19 mouse cellular contexts compared by ENCODE assay signal in genomic region chrY:872404-872803, GRCm38 (mm10). TPM values are rescaled to one million over a fixed set of nuclear protein-coding genes. Genes with fewer than 3 reads are reported as not detected.
DNase-seq lines count a peak whose midpoint lies in the region; ATAC-seq and TF ChIP-seq lines count a peak whose summit lies in the region.
"Had no signal": no experiment of that assay in that cellular context is flagged by ENCODE, and none has a peak within 500 bp of the region (broad histone marks: within the 10 kb centered on the region; RNA-seq: fewer than 3 reads in every experiment).

No protein-coding gene starts in this region.

- DNase-seq in kidney, adult 9 months = no peak
- no peak for DNase-seq in forebrain, embryonic 14.5 days (ENCODE audit: low spot score)
- no peak for DNase-seq in hindbrain, postnatal 0 days (ENCODE audit: low spot score)
- no peak for DNase-seq in midbrain, postnatal 0 days (ENCODE audit: low spot score)
- no peak for DNase-seq in layer of hippocampus, adult 2 months (ENCODE audit: low spot score in 2 of 2)
- DNase-seq in gastrocnemius, adult 2 months = no peak
- no peak for DNase-seq in heart, postnatal 4 days
- DNase-seq: cerebellum, adult 11 months had no signal

- TF ChIP-seq CTCF in hindbrain, postnatal 0 days (IDR thresholded peaks at IDR 0.05; ENCODE audit: low read depth) = no peak
- TF ChIP-seq CTCF in midbrain, postnatal 0 days (IDR thresholded peaks at IDR 0.05) = no peak
- TF ChIP-seq CTCF in layer of hippocampus, adult 2 months (conservative IDR thresholded peaks at IDR 0.05) = no peak
- TF ChIP-seq CTCF in gastrocnemius, adult 2 months (IDR thresholded peaks at IDR 0.05) = no peak

- no peaks in the 10 kb centered on the region for H3K9me3 ChIP-seq in kidney, embryonic 14.5 days (ENCODE audit: control insufficient read depth, low read length)
- H3K9me3 ChIP-seq in forebrain, embryonic 14.5 days (replicated peaks; ENCODE audit: control insufficient read depth, low read length) = no peaks in the 10 kb centered on the region
- H3K9me3 ChIP-seq in hindbrain, postnatal 0 days (ENCODE audit: low read length) = no peaks in the 10 kb centered on the region
- H3K9me3 ChIP-seq in midbrain, postnatal 0 days (ENCODE audit: low read length) = no peaks in the 10 kb centered on the region
- H3K9me3 ChIP-seq: intestine, embryonic 15.5 days; limb, embryonic 12.5 days; liver, embryonic 15.5 days had no signal

- H3K4me1 ChIP-seq in kidney, embryonic 14.5 days (ENCODE audit: control insufficient read depth, insufficient read depth, low read length) = no peaks in the 10 kb centered on the region
- H3K4me1 ChIP-seq in forebrain, embryonic 14.5 days (ENCODE audit: control insufficient read depth, insufficient read depth, low read length) = no peaks in the 10 kb centered on the region
- H3K4me1 ChIP-seq in hindbrain, postnatal 0 days (ENCODE audit: insufficient read depth, low read length) = no peaks in the 10 kb centered on the region
- no peaks in the 10 kb centered on the region for H3K4me1 ChIP-seq in midbrain, postnatal 0 days (ENCODE audit: insufficient read depth, low read length)
- H3K4me1 ChIP-seq: intestine, embryonic 15.5 days; limb, embryonic 12.5 days; liver, embryonic 15.5 days had no signal

- intact Hi-C loops in gastrocnemius, adult 2 months (cut with DNase I) = no loop called here

- no peak overlapping the region for H3K4me2 ChIP-seq in kidney, embryonic 14.5 days (replicated peaks; ENCODE audit: low read depth, low read length)
- no peak overlapping the region for H3K4me2 ChIP-seq in forebrain, embryonic 14.5 days (ENCODE audit: low read length)
- H3K4me2 ChIP-seq in hindbrain, postnatal 0 days (ENCODE audit: low read depth, low read length) = no peak overlapping the region
- no peak overlapping the region for H3K4me2 ChIP-seq in midbrain, postnatal 0 days (ENCODE audit: low read depth, low read length, poor library complexity, severe bottlenecking)
- H3K4me2 ChIP-seq: intestine, embryonic 15.5 days; limb, embryonic 12.5 days; liver, embryonic 15.5 days had no signal

- H3K27me3 ChIP-seq in kidney, embryonic 14.5 days (ENCODE audit: control insufficient read depth, insufficient read depth, low read length) = no peaks in the 10 kb centered on the region
- H3K27me3 ChIP-seq in forebrain, embryonic 14.5 days (replicated peaks; ENCODE audit: control insufficient read depth, insufficient read depth, low read length) = no peaks in the 10 kb centered on the region
- no peaks in the 10 kb centered on the region for H3K27me3 ChIP-seq in hindbrain, postnatal 0 days (ENCODE audit: insufficient read depth, low read length)
- no peaks in the 10 kb centered on the region for H3K27me3 ChIP-seq in midbrain, postnatal 0 days (ENCODE audit: insufficient read depth, low read length)
- H3K27me3 ChIP-seq: intestine, embryonic 15.5 days; limb, embryonic 12.5 days; liver, embryonic 15.5 days; Patski had no signal

- ATAC-seq in kidney, embryonic 14.5 days (ENCODE audit: low FRiP score, low TSS enrichment) = 0 out of 2 replicates have a peak, but pooled peaks have one; percentile 39
- peak; percentile 55 for ATAC-seq in forebrain, embryonic 14.5 days
- ATAC-seq in hindbrain, postnatal 0 days = peak; percentile 47; the same call in 1 of the 2 replicates
- no peak for ATAC-seq in midbrain, postnatal 0 days (ENCODE audit: low FRiP score)
- ATAC-seq: intestine, embryonic 15.5 days; Patski had no signal

- H3K36me3 ChIP-seq in kidney, embryonic 14.5 days (ENCODE audit: control insufficient read depth, insufficient read depth, low read length) = no peaks in the 10 kb centered on the region
- H3K36me3 ChIP-seq in forebrain, embryonic 14.5 days (ENCODE audit: control insufficient read depth, insufficient read depth, low read length) = no peaks in the 10 kb centered on the region
- H3K36me3 ChIP-seq in hindbrain, postnatal 0 days (ENCODE audit: insufficient read depth, low read length) = no peaks in the 10 kb centered on the region
- no peaks in the 10 kb centered on the region for H3K36me3 ChIP-seq in midbrain, postnatal 0 days (ENCODE audit: insufficient read depth, low read length)
- H3K36me3 ChIP-seq: intestine, embryonic 15.5 days; limb, embryonic 12.5 days; liver, embryonic 15.5 days had no signal

- H3K4me3 ChIP-seq in kidney, embryonic 14.5 days (ENCODE audit: low read length) = no peak overlapping the region
- H3K4me3 ChIP-seq in forebrain, embryonic 14.5 days (ENCODE audit: low read depth, low read length) = no peak overlapping the region
- H3K4me3 ChIP-seq in hindbrain, postnatal 0 days (ENCODE audit: low read length) = no peak overlapping the region
- no peak overlapping the region for H3K4me3 ChIP-seq in midbrain, postnatal 0 days (ENCODE audit: low read depth, low read length)
- no peak overlapping the region for H3K4me3 ChIP-seq in layer of hippocampus, adult 2 months
- H3K4me3 ChIP-seq in gastrocnemius, adult 2 months = no peak overlapping the region
- H3K4me3 ChIP-seq: intestine, embryonic 15.5 days; limb, embryonic 12.5 days; liver, embryonic 15.5 days had no signal

- no peak overlapping the region for H3K9ac ChIP-seq in kidney, embryonic 14.5 days (ENCODE audit: low read depth, low read length)
- H3K9ac ChIP-seq in forebrain, embryonic 14.5 days (ENCODE audit: low read length) = no peak overlapping the region
- no peak overlapping the region for H3K9ac ChIP-seq in hindbrain, postnatal 0 days (replicated peaks; ENCODE audit: low read length)
- H3K9ac ChIP-seq in midbrain, postnatal 0 days (replicated peaks; ENCODE audit: low read length, poor library complexity, severe bottlenecking) = no peak overlapping the region
- H3K9ac ChIP-seq: intestine, embryonic 15.5 days; limb, embryonic 12.5 days; liver, embryonic 15.5 days had no signal

- H3K27ac ChIP-seq in kidney, embryonic 14.5 days (ENCODE audit: low read depth, low read length) = no peak overlapping the region
- no peak overlapping the region for H3K27ac ChIP-seq in forebrain, embryonic 14.5 days (ENCODE audit: low read depth, low read length)
- no peak overlapping the region; the same call in 1 of the 2 replicates for H3K27ac ChIP-seq in hindbrain, postnatal 0 days
- H3K27ac ChIP-seq in midbrain, postnatal 0 days (ENCODE audit: low read depth, low read length) = peak overlapping the region; percentile 51; the same call in 1 of the 2 replicates
- no peak overlapping the region for H3K27ac ChIP-seq in layer of hippocampus, adult 2 months
- no peak overlapping the region for H3K27ac ChIP-seq in gastrocnemius, adult 2 months
- H3K27ac ChIP-seq: intestine, embryonic 15.5 days; limb, embryonic 12.5 days; liver, embryonic 15.5 days had no signal

RNA-seq across cellular contexts. Expression of gene Kdm5d, which starts 25.2 kb away (rescaled TPM):
- 31.7 TPM in 1 of 2 replicates, not detected in the other for polyA plus RNA-seq in kidney, embryonic 14.5 days (2014; fragmentation: Nextera tagmentation; extraction: Ambion mirVana)
- polyA plus RNA-seq in forebrain, embryonic 14.5 days (2014; fragmentation: Nextera tagmentation; extraction: Ambion mirVana) = 24.4 and 26.7 TPM in 2 replicates
- 8.5 and 9.8 TPM in 2 replicates for total RNA-seq in hindbrain, postnatal 0 days (2014; rRNA removed)
- polyA plus RNA-seq in hindbrain, postnatal 0 days (2015; fragmentation: Nextera tagmentation; extraction: Ambion mirVana) = 12.1 TPM in 1 of 2 replicates, not detected in the other
- 13.5 and 15.7 TPM in 2 replicates for total RNA-seq in midbrain, postnatal 0 days (2014; rRNA removed)
- polyA plus RNA-seq in midbrain, postnatal 0 days (2015; fragmentation: Nextera tagmentation; extraction: Ambion mirVana) = 9.4 TPM in 1 of 2 replicates, not detected in the other
- 10 to 100 TPM in 1 of 2 experiments, not detected in 1; 17.3 TPM for total RNA-seq in layer of hippocampus, adult 2 months (2021)
- 10 to 100 TPM in 1 of 2 experiments, not detected in 1; 10.4 TPM for total RNA-seq in gastrocnemius, adult 2 months (2021)
- total RNA-seq in heart, postnatal 4 days (2021) = 10 to 100 TPM in 1 of 2 experiments, not detected in 1; 15.4 TPM
- polyA plus RNA-seq: heart, postnatal 0 days; large intestine, adult 2 months had no signal

RNA-seq across cellular contexts. Expression of gene Uba1y, which starts 54.0 kb away (rescaled TPM):
- polyA plus RNA-seq in kidney, embryonic 14.5 days (2014; fragmentation: Nextera tagmentation; extraction: Ambion mirVana) = not detected in 2 replicates
- polyA plus RNA-seq in forebrain, embryonic 14.5 days (2014; fragmentation: Nextera tagmentation; extraction: Ambion mirVana) = 0.41 and 0.48 TPM in 2 replicates
- total RNA-seq in hindbrain, postnatal 0 days (2014; rRNA removed) = 0.05 and 0.22 TPM in 2 replicates
- polyA plus RNA-seq in hindbrain, postnatal 0 days (2015; fragmentation: Nextera tagmentation; extraction: Ambion mirVana) = 0.18 TPM in 1 of 2 replicates, not detected in the other
- 0.05 TPM in 2 replicates for total RNA-seq in midbrain, postnatal 0 days (2014; rRNA removed)
- 0.55 TPM in 1 of 2 replicates, not detected in the other for polyA plus RNA-seq in midbrain, postnatal 0 days (2015; fragmentation: Nextera tagmentation; extraction: Ambion mirVana)
- not detected for total RNA-seq in layer of hippocampus, adult 2 months (2021)
- not detected for total RNA-seq in gastrocnemius, adult 2 months (2021)
- total RNA-seq in heart, postnatal 4 days (2021) = not detected
- total RNA-seq: granulocyte monocyte progenitor cell, adult 5-6 weeks; megakaryocyte-erythroid progenitor cell, adult 5-6 weeks; neutrophil, adult 5-6 weeks had no signal
- polyA plus RNA-seq: embryonic facial prominence, embryonic 11.5 days; heart, postnatal 0 days; intestine, embryonic 15.5 days; large intestine, adult 2 months; limb, embryonic 12.5 days; liver, embryonic 15.5 days; Patski had no signal
